Mouse (Mus musculus): Measurements from ENCODE around the gene Med29.

The Med29 gene

GRCm38 (mm10) chr7:28361647-28362341 lies 30.7 kb downstream of the Med29 start:
- in situ Hi-C loops (cut with MboI; ENCODE audit: unreplicated experiment in 2 of 2) = no loop called here

- in situ Hi-C loops (cut with MboI; ENCODE audit: unreplicated experiment in 2 of 2) = no loop called here
Measured at GRCm38 (mm10) chr7:28360291-28360690, 32.2 kb downstream of the Med29 start.

- in situ Hi-C loops (cut with MboI; ENCODE audit: unreplicated experiment in 2 of 2) = no loop called here
Measured at GRCm38 (mm10) chr7:28359854-28360253, 32.7 kb downstream of the Med29 start.

- in situ Hi-C loops (cut with MboI; ENCODE audit: unreplicated experiment in 2 of 2) = no loop called here
Measured at GRCm38 (mm10) chr7:28358431-28358830, 34.1 kb downstream of the Med29 start.

GRCm38 (mm10) chr7:28357984-28358383 lies 34.5 kb downstream of the Med29 start:
- in situ Hi-C loops (cut with MboI; ENCODE audit: unreplicated experiment in 2 of 2) = no loop called here

GRCm38 (mm10) chr7:28356981-28357380 lies 35.5 kb downstream of the Med29 start:
- in situ Hi-C loops (cut with MboI; ENCODE audit: unreplicated experiment in 2 of 2) = no loop called here

GRCm38 (mm10) chr7:28355221-28355620 lies 37.3 kb downstream of the Med29 start:
- in situ Hi-C loops (cut with MboI; ENCODE audit: unreplicated experiment in 2 of 2) = no loop called here

- in situ Hi-C loops (cut with MboI; ENCODE audit: unreplicated experiment in 2 of 2) = no loop called here
Measured at GRCm38 (mm10) chr7:28354596-28354995, 37.9 kb downstream of the Med29 start.

- in situ Hi-C loops (cut with MboI; ENCODE audit: unreplicated experiment in 2 of 2) = no loop called here
Measured at GRCm38 (mm10) chr7:28354113-28354581, 38.4 kb downstream of the Med29 start.

GRCm38 (mm10) chr7:28353267-28353666 lies 39.2 kb downstream of the Med29 start:
- in situ Hi-C loops (cut with MboI; ENCODE audit: unreplicated experiment in 2 of 2) = no loop called here

GRCm38 (mm10) chr7:28351676-28352191 lies 40.8 kb downstream of the Med29 start:
- in situ Hi-C loops (cut with MboI; ENCODE audit: unreplicated experiment in 2 of 2) = no loop called here

- in situ Hi-C loops (cut with MboI; ENCODE audit: unreplicated experiment in 2 of 2) = no loop called here
Measured at GRCm38 (mm10) chr7:28350155-28350883, 42.2 kb downstream of the Med29 start, which contains the start of gene Rps16. Rps16 (plus strand) TSS chr7:28350652.

GRCm38 (mm10) chr7:28348601-28349000 lies 43.9 kb downstream of the Med29 start:
- in situ Hi-C loops (cut with MboI; ENCODE audit: unreplicated experiment in 2 of 2) = loop anchor here (5.0 to 10.0 kb wide), 2 partner anchors 71 to 74 kb away; partner anchors contain the start of gene Eid2b (in 2 of the 2)

GRCm38 (mm10) chr7:28347746-28348145 lies 44.8 kb downstream of the Med29 start:
- in situ Hi-C loops (cut with MboI; ENCODE audit: unreplicated experiment in 2 of 2) = loop anchor here (5.0 to 10.0 kb wide), 2 partner anchors 70 to 73 kb away; partner anchors contain the start of gene Eid2b (in 2 of the 2)

GRCm38 (mm10) chr7:28344637-28345036 lies 47.9 kb downstream of the Med29 start:
- in situ Hi-C loops (cut with MboI; ENCODE audit: unreplicated experiment in 2 of 2) = loop anchor here (5.0 to 10.0 kb wide), 2 partner anchors 67 to 70 kb away; partner anchors contain the start of gene Eid2b (in 2 of the 2)

GRCm38 (mm10) chr7:28341381-28341780 lies 51.1 kb downstream of the Med29 start:
- in situ Hi-C loops (cut with MboI; ENCODE audit: unreplicated experiment in 2 of 2) = loop anchor here in 1 of 2 experiments (10.0 kb wide), 1 partner anchor 67 kb away; the partner anchor contains the start of gene Eid2b

- in situ Hi-C loops (cut with MboI; ENCODE audit: unreplicated experiment in 2 of 2) = no loop called here
Measured at GRCm38 (mm10) chr7:28339213-28339917, 53.1 kb downstream of the Med29 start.

GRCm38 (mm10) chr7:28338108-28338998 lies 54.2 kb downstream of the Med29 start, which contains the start of gene Supt5:
Supt5 (minus strand) TSS chr7:28338746.
- in situ Hi-C loops (cut with MboI; ENCODE audit: unreplicated experiment in 2 of 2) = no loop called here

All from v-Abl transformed pro-B cells (cell line).